Mouse (Mus musculus): ENCODE results near the gene Aox1.

GRCm38 (mm10) chr1:58045076-58045475 is 15.3 kb downstream of the Aox1 start:
- TF ChIP-seq EP300 (IDR thresholded peaks at IDR 0.05; ENCODE audit: low read depth) (no peak), CTCF (IDR thresholded peaks at IDR 0.05; ENCODE audit: low read depth) (no peak)

All from liver, embryonic 14.5 days (tissue).